Mouse (Mus musculus) right cerebral cortex, adult 2 months (tissue): ENCODE measurements around the gene Exd2.
A peak's percentile ranks its signal among the peaks of the same experiment; 100 is the strongest.

Experiments
- DNase-seq, 2 experiments: peaks; one replicate each; pipeline ENCODE4 v3.0.0; 2021 to 2022; ENCODE audit warnings: low spot score in 2 of 2

Gene Exd2

DNA sequence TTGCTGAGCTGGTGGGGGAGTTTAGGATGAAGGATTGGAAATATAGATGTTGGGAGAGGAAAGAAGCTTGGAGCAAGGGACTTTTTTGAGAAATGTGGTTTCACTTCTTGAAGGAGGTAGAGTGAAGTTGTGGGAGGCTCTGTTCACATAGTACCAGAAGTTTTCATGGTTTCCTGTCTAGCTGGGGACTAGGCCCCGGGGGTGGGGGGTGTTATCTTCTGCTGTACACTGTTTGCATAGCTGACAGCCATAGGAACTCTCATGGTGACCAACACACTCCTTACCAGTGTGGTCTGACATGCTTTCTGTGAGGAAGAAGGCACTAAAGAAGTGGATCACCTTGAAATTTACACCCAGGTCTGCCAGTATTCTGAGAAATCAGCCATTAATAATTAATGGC is 32.8 kb downstream of the Exd2 start:
- DNase-seq = no peak

DNA sequence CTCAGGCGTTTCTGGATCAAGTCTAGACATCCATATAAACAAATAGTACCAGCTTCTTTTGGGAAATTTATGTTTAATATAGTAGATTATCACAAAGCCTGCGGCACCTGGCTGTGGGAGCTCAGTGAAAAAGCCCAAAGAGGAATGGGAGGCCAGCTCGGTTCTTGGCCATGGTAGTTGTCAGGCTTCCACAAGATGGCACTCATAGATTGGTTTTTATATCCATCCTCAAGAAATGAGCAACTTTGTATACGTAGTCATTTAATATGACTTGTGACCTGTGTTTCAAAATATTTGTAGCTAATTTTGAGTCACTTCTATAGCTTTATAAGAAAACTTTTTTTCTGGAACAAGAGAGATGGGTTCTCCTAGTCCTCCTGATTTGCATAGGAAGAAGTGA is 35.5 kb downstream of the Exd2 start:
- no peak for DNase-seq

DNA sequence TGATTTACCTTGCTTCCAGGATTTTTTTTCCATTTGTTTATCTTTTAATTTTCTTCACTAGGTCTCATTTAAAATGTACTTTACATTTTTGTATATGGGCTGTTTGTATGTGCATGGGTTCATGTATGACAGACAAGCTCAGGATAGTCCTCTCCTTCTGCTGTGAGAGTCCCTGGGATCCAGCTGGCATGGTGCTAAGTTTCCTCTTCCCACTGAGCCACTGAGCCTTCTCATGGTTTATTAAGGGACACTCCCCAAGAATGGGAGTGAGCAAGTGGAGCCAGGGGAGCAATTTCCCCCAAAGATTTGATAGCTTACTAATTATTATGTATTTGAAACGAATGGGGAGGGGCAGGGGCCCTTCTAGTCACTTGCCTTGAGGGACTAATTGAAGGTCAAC is 37.6 kb downstream of the Exd2 start:
- DNase-seq = no peak

DNA sequence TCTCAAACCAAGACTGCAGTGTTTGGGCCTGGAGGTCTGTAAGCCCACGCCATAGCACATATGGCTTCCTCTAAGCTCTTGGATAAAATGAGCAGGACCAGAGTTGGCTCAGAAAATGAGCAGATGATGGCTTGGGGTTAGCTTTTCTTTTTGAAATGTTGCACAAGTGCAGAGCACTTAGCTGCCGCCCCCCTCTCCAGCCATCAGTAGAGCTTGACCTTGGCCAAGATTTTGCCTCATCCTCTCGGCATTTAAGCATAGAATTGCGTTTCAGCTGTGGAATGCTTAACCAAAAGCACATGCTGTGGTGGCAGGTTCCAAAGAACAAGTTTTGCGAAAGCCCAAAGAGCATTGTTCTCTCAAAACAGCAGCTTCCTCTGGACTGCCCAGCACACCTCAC is 41.8 kb downstream of the Exd2 start:
- no peak for DNase-seq

DNA sequence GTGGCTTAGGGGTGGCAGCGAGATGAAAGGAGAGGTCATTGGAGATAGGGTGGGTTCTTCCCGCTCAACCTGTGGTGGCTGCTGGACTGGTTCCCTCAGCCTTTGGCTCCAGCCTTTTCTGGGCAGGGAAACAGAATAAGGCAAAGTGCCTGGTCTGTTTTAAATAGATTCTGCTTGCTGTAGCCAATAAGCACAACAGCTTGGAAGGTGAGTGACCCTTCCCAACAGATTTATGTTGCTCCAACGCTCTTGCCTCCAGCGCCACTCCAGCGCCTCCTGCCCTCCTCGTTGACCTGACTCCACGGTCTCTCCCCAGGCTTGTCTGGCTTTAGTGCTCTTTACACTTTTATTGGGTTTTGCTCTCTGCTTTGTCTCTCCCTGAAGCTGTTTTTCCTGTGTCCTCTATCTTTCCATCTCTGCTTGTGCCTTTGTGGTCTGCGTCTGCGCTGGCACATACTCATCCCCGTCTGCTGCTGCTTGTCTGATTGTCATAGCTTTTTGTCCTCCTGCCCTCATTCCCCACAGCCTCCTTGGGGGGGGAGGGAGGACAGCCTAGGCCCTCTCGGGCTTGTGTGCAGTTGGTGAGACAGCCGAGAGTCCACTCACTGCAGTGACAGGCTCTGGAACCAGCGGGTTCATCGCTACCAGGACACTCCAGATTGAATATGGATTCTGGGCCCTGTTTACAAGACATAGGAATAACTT is 44.3 kb downstream of the Exd2 start:
- no peak for DNase-seq

DNA sequence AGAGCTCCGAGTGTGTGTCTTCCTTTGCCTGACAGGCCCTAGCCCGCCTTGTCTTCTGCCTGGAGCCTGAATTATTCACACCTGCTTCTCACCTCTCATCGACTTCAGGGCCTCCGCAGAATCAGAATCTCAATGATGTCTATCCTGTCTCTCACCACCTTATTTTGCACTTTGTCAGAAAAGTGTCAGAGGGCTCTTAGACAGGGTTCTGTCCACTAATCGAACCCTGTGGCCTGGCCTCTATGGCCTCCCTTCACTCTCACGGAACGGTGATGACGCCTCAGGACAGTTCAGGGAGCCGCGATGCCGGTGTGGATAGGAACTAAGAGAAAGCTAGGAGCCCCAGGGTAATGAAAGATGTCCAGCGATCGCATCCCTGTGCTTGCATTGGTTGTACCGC is 55.1 kb downstream of the Exd2 start, which contains the start of gene Galnt16:
Gene Galnt16 (plus strand): TSS at position 301 of the 400 bp plus-strand sequence.
- no peak for DNase-seq

DNA sequence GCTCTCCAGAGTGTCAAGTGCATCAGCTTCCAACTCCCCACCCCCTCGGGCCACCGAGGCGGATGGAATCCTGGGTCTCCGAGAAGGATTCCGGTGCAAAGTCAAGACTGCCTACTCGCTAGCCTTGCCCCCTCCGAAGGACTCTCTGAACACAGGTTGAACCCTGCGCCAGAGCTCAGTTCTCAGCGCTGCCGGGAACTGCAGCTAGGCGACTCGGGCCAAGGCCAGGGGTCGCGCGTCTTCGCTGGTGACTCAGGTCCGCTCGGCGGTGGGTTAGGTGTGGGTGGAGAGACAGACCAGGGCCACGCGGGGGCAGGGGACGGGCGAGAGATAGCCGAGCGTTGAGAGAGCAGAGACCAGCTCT is 55.5 kb downstream of the Exd2 start:
- DNase-seq = peak in 1 of 2 experiments; percentile 39

DNA sequence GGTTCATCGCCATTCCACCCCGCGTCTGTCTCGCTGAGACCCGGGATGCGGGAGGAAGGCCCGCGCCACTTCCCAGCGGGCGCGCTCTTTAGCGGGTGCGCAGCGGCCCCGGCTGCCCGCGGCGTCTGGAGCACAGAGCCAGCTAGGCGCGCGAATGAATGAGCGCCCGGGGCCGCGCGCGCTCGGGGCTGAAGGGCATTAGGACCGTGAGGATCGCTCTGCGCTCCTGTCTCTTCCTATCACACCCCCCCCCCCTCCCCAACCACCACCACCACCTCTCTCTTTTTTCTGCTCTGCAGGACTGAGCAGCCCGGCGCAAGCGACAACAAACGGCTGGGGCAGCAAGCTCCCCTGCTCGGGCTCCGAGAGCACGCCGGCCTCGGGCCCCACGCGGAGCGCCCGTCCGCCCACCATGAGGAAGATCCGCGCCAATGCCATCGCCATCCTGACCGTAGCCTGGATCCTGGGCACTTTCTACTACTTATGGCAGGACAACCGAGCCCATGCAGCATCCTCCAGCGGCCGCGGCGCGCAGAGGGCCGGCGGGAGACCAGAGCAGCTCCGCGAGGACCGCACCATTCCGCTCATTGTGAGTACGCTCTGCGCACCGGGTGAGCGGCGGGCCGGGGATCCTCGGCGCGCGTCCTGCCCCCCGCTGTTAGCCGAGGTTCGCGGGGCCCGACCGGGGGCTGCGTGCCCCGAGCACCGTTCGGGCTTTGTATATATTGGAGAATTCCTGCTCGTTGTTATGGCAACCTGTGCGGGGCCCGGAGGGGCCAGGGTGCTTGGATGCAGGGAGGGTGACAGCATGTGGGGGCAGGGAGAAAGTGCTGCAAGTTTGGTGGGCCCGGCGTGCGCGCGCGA is 56.1 kb downstream of the Exd2 start:
- peak; percentile 50 to 52 for DNase-seq

DNA sequence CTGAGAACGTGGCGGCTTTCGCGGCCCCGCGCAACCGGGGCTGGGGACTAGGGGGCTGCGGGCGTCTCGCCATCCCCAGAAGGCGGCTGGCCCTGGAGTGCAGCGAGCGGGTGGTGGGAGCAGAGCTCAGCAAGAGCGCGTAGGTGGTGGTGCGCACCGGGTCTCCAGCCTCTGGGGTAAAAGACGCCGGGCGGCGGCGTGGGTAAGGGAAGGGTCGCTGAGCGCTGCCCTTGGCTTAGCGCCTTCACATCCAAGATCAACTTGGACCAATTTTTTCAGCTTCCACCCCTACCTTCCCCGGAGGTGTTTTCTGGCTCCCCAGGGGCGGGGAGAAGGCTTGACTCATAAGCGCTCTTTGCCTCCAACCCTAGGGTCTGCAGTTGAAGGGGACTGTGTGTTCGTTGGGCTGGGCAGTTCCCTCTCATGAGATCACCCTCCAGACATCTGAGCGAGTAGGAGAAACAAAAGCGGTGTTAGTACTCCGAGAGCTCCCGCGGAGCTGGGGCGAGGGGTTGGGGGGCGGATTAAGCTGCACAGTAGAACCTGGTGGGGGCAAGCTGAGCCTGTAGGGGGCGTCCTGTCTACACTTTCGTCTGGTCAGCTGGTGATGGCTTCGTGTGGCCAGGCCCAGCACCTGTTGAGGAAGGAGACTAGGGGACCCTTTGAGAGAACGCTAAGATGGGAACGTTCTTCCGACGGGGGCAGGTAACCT is 56.9 kb downstream of the Exd2 start:
- peak; percentile 70 to 71 for DNase-seq

DNA sequence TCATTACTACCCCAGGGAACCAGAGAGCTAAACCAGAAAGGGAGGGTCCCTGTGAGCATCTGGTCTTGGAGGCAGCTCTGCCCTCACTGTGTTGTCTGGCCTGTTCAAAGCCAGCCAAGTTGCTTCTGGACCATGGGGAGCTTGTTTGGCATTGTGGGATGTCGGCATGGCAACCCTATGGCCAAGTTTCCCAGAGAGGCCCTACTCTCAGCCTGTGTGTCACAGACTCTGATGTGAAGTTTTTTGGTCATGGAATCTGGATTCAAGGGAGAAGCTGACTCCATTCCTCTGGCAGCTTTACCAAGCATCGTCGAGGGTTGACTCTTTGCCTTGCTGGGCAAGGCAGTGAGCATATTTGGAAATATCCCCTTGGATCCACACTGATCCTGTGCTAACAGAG is 59.1 kb downstream of the Exd2 start:
- no peak for DNase-seq

DNA sequence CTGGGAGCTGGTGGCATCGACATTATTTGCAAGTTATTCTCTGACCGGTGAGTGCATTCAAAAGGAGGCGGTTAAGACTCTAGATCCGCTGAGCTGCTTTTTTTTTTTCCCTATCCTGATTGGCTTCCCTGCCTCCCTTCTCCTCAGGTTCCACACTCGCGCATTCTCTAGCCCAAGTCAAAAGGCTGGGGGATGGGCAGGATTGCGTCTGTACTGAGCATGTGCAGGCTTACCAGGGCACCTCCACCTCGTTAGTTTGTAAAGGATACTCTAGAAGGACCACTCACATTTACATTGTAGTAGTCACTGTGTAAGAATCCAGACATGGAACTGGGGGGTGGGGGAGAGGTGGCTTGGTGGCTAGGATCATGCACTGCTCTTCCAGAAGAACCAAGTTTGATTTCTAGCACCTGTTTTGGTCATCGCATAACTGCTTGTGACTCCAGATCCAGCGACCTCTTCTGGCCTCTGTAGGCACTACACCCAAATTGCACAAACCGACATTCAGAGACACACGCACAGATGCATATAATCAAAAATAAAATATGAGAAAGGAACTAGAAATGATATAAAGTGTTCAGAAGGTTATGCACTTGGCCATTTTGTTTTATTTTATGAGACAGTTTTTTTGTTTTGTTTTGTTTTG is 61.5 kb downstream of the Exd2 start:
- no peak for DNase-seq

DNA sequence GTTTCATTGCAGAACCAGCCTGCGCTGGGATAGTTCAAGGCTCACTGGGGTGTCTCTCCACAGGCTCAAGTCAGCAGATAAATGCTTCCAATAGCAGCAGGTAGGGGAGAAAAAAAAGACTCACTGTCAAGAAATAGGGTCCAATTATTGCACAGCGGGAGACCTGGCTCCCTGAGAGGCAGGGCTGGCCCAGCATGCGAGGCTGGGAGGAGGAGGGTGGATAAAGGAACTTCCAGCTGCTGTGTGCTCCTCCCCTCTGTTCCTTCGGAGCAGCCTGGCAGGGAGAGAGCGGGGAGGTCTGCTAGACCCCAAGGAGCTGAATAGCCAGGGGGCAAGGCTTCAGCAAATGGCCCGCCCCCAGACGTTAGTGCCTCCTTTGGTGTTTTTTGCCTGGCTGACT is 62.6 kb downstream of the Exd2 start:
- no peak for DNase-seq

DNA sequence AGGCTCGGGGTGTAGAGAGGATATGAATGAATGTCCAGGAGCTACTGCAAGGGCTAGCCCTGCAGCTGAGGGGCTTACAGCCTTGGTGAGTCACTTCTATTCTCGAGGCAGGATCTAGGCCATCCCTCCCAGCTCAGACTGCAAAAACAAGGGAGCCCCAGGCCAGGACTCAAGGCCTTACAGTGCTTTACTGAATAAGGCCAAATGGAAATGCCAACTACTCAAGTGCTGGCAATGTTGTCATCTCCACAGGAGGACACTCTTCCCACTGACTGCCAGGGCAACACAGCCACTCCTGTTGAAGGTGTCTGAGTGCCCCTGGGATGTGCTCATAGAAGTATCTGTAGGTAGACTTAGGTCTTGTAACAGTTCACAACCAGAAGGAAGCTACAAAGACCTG is 63.6 kb downstream of the Exd2 start:
- no peak for DNase-seq

DNA sequence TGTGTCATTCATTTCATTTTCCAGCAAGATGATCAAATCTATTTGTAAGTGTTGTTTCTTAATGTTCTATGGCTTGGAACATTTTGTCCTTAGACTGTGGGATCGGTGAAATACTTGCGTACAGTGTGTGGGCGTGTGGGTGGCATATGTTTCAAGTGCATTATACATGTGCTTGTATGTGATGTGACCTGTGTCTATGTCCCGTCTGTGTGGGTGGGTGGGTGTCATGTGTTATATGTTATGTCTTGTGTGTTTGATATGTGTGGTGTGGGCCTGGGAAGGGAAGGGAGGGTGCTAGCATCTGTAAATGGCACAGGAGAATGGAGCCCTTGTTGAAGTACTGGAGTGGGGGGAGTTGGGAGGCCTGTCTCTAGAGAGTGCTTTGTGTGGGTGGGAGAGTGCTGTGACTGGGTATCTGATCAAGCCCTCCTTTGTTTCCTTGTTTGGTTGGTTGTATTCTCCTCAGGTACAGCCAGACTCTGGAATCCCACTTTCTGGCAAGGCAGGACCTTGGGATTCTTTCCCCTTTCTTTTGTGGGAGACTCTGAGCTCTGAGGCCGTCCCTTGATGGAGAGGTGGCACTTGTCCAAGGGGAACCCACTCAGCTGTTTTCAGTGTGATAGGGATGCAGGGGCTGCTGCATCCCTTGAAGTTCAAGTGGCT is 65.0 kb downstream of the Exd2 start:
- peak in 1 of 2 experiments; percentile 51 for DNase-seq

DNA sequence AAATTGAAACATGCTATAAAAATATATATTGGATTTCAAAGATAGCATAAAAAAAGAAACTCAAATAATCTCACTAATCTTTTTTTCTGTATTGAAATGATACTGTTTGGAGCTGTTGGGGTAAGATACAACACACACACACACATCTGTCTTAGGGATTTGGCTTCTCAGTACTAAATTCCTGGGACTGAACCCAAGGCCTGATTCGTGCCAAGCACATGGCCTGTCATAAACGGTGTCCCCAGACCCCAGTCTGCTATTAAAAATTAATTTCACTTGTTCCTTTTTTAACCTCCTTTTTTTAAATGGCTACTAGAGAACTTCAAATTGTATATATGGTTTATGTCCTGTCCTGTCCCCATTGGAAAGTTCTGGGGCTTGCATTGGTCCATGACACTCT is 67.2 kb downstream of the Exd2 start:
- no peak for DNase-seq

DNA sequence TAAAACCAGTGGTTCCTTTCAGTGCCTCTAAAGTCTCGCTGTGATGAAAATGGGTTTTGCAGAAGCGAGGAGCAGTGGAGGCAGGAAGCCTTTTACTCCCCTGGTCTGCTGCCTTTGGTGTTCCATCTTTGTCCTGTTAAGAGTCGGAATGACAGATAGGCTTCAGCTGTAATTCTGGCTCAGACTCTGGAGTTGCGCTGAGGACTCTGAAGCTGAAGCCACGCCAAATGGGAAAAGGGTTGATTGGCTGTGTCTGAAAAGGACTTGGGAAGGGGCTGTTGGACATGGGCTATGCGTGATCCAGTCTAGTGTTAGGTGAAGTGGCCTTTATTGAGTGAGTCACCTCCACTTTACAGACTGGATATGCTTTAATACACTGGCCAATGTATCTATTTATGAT is 67.7 kb downstream of the Exd2 start:
- DNase-seq = no peak

DNA sequence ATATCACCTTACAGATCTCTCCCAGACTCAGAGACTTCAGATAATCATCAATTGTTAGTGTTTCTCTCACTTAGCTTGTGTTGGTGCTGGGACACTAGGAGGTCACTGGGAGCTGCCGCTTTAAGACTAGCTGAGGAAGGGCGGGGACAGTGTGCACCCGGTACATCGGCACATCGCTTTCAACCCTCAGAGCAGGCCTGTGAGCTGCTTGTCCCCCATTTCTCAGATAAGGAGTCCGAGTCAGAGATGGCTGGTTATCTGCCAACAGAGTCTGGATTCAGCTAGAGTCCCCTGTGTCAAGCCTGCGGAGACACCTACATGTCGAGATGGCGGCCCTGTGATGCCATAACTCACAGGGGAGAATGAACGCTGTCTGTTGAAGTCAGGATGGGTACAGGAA is 68.7 kb downstream of the Exd2 start:
- DNase-seq = no peak

DNA sequence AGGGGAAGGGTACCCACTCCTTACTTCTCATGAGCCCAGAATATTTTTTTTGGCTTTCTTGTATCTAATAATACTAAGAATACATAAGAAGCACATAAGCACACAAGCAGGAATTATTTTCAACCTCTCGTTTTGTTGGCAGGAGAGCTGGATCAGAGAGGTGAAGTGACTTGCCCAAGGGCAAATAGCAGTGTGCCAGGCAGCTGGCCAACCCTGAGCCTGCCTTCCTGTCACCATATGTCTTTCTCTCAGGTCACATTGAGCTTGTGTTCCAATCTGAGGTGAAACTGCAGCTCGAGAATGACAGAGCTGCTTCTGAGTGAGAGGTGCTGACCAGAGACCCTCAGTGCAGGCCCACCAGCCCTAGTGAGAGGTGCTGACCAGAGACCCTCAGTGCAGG is 71.0 kb downstream of the Exd2 start:
- DNase-seq = no peak

DNA sequence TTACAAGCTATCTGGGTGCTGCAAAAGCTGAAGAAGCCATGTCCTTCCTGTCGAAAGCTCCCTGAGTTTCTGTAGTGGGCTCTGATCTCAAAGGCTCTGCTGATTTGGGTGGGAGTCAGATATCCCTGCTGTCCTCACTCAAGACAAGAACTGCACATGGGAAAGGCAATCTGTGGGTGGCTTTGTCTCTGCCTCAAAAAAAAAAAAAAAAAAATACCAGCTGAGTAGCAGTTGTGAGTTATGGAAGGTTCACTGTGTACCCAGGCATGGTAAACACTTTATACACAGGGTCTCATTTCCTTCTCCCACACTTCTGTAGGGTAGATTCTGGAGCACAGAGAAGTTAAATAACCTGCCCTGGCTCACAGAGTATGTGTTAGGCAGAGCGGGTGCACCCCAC is 74.4 kb downstream of the Exd2 start:
- DNase-seq = no peak

DNA sequence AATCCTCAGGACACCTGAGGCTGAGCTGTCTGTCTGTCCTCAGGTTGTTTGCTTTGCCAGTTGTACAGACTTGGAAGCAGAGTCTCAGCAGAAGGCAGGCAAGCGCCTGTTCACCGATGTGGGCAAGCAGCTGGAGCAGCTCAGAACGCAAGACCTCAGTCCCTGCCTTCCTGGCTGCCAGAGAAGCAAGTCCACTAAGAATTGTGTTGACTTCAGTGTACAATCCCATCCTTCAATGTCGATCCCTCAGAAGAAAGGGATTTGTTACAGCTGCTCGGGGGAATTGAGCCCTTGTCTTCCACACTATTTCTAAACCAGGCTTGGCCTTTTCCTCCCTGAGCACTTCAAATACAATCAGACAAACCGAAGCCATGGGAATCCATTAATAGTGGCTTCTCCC is 75.4 kb downstream of the Exd2 start:
- no peak for DNase-seq

DNA sequence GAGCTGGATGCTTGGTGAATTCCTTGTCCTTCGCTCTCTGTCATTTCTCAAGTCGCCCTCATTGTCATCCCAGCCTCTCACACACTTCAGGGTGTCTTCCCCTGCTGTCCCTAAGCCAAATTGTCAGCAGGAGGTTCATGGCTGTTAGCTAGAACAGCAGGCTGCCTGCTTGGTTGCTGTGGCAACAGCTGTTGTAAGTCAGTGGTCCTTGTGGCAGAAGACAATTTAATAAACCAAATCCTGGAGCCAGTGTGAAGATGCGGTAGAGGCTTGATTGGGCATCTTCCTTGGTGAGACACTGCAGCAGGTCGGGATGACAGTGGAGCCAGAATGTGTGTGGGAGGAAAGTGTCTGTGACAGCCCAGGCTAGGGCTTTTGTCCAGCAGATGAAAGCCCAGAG is 82.4 kb downstream of the Exd2 start:
- DNase-seq = peak in 1 of 2 experiments; percentile 47

DNA sequence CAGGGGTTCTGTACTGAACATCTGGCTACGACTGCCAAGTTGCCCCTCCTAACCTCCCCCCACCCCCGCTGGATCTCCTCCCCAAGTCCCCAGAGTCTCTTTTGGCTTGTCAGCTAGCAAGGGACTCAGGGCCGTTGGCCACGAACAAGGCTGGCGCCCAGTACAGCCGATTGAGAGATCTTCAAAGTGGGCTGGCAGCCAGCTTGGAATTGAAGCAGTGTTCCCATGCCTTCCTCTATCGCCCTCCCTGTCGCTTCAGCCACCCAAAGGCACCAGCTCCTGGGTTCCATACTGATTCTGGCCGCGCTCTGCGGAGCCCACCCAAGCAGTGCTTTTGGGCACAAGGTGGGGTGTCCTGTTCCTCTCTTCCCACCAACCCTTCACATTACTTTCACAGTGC is 86.8 kb downstream of the Exd2 start:
- no peak for DNase-seq
